Mouse (Mus musculus): Measurements from ENCODE around the gene Synj2.
A peak's percentile ranks its signal among the peaks of the same experiment; 100 is the strongest.

Synj2 gene

DNA sequence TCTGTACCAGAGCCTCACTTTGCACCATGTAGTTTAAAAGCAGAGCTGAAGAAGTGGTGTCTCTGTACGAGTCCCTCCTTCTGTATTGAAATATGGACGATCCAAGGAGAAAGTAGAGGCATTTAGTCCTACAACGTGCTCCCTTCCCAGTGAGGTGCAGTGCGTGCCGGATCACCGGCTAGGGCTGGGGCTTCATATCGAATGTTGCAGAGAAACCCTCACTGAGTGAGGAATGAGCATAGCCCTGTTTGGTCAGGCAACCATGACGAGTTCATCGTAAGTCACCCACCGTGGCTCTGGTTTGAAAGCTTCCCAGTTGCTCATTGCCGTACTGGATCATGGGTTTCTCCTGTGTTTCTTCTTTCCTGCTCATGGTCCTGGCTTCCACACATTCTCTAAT, 95.8 kb downstream of the Synj2 start:
- DNase-seq (ENCODE audit: low spot score): no peak

DNA sequence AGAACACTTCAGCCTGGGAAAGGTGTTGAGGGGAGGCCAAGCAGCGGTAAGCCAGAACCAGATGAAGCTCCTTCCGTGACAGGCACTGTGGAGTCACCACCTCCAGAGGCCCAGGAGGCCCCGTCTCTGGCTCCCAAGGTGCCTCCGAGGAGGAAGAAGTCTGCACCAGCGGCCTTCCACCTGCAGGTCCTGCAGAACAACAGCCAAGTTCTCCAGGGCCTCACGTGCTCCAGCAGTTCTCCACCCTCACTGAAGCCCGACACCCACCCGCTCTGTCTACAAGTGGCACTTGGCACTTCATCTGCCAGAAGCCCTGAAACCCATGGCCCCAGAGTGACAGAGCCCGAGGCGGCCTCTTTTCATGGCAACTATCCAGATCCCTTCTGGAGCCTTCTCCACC, 96.4 kb downstream of the Synj2 start:
- DNase-seq (ENCODE audit: low spot score): no peak

DNA sequence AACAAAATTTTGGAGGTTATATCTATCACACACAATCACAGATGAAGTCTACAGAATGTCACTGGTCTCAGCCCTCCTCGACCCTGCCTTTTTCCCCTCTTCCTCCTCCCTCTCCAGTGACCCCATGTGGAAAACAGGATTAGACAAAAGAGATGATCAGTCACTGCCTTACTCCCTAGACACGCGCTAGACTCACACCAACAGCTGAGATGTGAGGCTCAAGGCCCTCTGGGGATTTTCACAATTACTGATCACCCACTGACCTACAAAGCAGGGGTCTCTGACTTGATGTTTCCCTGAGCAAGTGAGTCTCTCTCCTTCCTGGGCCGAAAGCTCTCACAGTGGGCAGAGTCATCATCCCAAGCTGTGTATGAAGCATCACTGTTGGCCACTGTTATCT, 111.7 kb downstream of the Synj2 start:
- DNase-seq (ENCODE audit: low spot score): no peak

DNA sequence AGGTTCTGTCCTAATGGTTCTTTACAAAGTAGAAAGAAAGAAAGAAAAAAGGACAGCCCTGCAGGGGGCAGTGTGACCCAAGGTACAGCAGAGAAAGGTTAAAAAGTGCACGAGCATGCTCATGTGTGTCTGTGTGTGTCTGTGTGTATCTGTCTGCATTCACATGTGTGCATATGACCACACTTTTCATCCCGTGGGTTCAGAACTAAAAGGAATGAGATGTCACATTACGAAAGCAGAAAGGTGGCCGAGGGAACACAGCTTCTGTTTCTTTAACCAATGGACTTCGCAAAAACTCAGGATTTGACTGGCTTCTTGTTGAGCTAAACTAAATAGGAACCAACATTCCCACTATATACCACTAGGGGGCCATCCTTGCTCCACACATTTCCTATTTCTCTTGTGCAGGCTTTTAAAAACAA, 113.9 kb downstream of the Synj2 start:
- DNase-seq (ENCODE audit: low spot score): no peak

DNA sequence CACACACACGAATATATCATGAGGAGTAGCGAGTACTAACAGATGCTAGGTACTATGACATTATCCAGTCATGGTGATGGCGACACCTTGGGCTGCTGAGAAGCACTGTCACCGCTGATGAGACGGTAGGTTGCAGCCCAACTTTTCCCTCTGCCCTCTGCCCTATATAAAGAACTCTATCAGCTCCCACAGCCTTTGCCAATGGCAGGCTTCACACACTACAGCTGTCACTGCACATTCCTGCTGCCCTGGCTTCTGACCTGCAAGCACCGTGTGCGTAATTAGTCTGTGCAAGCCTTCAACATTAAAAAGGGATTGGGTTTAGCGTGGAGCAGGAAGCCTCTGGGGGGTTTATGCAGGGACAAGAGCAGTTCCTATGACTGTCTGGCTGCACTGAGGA, 121.7 kb downstream of the Synj2 start:
- DNase-seq (ENCODE audit: low spot score): no peak

DNA sequence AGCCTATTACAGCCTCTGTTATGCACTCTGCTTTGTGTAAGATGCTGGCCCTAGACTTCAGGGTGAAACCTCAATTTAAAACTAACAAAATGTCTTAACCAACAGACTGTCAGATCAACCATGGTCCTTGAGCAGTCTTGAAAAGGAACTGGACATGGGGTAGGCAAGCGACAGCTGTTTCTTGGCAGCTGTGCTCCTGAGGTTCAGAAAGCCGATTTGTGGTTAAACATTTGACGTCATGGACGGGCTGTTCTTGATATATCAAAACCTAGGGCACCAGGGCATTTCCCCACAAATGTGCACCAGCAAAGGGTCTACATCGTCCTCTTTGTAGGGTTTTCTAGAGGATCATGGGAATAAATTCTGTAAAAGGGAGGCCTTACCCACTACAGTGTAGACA, 122.5 kb downstream of the Synj2 start:
- no peak for DNase-seq (ENCODE audit: low spot score)

DNA sequence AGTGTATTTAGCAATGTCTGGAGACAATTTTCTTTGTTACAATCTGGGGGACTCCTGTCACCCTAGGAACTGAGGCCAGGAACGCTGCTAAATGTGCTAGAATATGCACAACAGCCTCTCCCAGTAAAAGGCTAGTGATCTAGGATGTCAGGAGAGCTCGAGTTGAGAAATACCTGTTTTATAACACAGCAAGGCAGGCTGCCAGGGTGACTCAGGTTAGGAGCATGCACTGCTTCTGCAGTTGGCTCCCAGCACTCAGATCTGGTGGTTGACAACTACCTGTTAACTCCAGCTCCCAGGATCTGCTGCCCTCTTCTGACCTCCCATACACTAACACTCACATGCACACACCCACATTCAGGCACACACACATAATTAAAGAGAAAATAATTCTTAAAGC, 124.9 kb downstream of the Synj2 start:
- no peak for DNase-seq (ENCODE audit: low spot score)

DNA sequence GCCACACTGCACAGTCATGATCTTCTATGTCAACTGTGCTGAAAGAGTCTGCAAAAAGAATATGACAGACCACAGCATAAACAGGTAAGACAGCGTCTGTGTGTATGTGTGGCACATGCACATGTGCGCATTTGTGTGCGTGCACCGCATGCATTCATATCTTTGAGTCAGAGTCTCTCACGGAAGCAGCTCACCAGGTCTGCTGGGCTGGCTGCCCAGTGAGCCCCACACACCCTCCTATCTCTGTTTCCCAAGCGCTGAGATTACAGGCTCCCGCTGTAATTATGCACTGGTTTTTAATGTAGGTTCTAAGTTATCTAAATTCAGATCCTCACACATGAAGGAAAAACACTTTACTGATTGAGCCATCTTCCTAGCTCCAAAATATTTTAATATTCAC, 126.5 kb downstream of the Synj2 start:
- DNase-seq (ENCODE audit: low spot score): no peak

DNA sequence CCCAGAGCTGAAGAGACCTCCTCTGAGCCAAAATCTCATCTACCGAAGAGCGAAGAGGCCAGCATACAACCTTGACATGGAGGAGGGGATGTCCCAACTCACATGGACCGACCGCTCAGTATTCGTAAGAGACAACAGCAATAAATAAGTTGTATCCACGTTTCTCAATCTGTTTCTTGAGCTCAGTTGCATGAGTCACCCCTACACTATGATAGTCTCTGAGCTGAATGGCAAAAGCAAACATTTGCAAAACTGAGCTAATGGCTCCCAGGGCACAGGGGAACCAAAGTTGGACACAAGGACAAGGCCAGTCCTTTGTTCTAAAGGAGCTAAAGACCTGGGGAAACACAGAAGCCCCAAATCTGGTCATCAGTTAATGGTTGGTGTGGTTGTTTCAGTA, 128.8 kb downstream of the Synj2 start:
- no peak for DNase-seq (ENCODE audit: low spot score)

DNA sequence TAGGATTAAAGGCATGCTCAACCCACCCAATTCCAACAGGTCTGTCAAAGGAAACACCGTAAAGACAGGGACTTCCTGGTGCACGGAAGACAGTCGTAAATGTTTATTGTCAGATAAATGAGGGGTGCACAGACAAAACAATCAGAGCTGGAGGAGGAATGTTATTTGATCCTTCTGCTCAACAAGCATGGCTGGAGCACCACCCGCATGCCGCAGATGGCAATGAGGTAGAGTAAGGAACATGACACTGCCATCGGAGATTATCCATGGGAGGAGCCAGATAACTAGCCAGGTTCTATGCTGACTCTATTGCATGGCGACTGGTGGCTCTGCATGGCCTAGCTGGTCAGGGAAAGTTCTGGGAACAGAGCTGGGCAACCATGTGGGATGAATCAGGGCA, 132.3 kb downstream of the Synj2 start:
- no peak for DNase-seq (ENCODE audit: low spot score)

DNA sequence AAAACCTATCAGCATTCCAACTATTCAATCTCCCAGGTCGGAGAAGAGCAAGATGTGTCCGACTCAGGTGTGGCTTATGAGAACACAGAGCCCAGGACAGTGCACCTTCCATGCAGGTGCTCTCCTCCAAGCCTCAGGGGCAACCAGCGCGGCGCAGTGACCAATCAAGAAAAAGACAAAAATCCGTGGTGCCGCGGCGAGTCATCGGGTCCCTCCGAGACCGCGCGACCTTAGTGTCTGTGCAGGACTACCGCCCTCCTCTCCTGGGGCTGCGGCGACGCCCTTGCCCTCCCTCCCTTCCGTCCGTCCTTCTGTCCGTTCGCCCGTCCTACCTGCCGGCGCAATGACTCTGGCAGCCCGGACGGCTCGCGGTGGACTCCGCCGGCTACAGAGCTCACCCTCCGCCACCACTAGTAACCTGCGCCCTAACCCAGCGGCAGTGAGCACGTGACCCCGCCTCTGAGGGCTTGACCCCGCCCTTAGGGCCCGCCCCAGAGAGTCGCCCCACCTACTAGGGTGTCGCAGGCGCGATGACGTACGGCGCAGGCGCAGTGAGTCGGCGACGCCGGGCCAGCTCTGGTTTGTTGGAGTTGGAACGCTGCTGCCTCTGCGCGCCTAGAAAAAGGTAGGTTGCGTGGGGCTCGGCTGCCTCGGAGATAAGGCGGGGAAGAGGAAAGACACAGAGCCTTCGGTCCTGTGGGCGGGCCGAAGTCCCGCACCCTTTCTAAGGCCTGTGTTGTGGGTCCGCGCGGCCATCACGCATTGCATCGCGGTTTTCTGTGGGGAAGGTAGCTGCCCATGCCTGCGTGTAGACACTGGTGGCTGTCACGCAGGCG, 138.4 kb downstream of the Synj2 start, which contains the start of the genes Serac1 and Gtf2h5:
TSS of gene Serac1 (minus strand) at position 455 of the 836 bp plus-strand sequence.
TSS of gene Gtf2h5 (plus strand) at position 500 of the 836 bp plus-strand sequence.
- peak; percentile 92 for DNase-seq (ENCODE audit: low spot score)

DNA sequence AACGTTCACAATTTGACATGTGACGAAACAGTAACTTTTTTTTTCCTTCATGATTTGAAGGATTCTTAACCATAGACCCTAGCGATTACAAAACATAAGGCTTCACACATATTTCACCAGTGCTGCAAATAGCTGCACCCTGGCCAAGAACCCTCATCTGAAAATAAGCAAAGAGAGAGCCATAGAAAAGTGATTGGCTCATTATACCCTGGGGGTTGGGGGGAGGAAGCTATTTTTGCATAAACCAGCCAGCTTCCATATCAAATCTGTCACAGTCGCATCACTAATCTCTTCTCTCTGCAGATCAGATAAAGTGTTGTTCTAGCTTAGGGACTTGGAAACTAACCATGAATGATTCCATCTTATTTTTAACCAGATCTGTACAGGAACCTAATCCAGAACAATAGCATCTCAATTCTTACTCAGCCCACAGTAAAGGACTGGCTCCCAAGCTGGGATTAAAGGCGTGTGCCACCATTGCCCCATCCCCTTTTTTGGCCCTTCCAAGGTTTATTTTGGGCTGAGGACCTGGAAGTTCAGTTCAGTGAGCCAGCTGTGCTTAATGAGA, 142.3 kb downstream of the Synj2 start:
- DNase-seq (ENCODE audit: low spot score): no peak

DNA sequence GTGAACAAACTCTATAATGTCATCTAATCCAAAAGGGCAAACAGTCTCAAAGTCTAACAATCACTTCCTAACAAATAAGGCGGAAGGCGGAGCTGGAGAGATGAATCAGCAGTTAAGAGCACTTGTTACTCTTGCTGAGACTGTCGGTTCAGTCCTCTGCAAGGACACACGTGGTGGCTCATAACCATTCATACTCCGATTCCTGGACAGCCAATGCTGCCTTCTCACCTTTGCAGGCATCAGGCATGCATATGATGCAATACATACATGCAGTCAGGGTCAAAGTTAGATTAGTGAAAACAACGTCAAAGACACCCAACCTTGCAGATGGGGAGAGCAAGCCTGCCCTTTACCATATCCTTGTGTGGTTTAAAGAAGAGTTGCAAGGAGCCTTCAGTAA, 150.5 kb downstream of the Synj2 start:
- no peak for DNase-seq (ENCODE audit: low spot score)

Data from urinary bladder, postnatal 10 days (tissue).